In the genomic region with DNA sequence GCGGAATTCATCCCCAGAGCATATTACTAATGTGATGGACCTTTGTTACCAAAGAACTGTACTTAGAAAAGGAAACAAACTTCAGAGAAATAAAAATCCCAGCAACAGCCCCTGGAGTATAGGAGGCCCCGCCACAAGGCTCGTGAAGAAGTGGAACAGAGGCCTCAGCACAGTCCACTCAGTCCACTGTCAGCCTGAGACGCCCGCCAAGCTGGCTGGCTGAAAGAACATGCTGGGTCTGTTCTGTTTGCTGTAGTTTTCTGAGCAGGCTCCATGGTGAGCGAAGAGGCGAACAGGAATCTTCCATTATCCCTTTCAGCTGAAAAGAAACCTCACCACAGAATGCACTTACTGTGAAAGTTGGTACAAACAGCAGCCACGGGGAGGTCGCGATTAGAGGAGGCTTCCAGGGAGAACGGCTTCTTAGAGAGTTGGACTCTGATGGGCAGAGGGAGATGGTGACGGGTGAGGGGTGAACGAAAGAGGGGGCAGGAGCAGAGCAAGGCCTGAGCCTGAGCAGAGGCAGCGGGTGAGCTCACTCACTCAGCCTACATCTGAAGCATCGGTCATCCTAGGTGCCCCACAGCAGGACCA, we compare ENCODE assay signal across 17 mouse cellular contexts.
DNase-seq lines count a peak whose midpoint lies in the region; ATAC-seq lines count a peak whose summit lies in the region.
"Had no signal": no experiment of that assay in that cellular context is flagged by ENCODE, and none has a peak within 500 bp of the region (broad histone marks: within the 10 kb centered on the region; RNA-seq: fewer than 3 reads in every experiment).

No protein-coding gene starts in this region.

- no peaks in the 10 kb centered on the region for H3K36me3 ChIP-seq in forebrain, embryonic 11.5 days (ENCODE audit: control insufficient read depth, insufficient read depth, low read length)
- no peaks in the 10 kb centered on the region for H3K36me3 ChIP-seq in hindbrain, embryonic 14.5 days (replicated peaks; ENCODE audit: control insufficient read depth, insufficient read depth)
- H3K36me3 ChIP-seq in midbrain, embryonic 16.5 days (ENCODE audit: control insufficient read depth, insufficient read depth, low read length) = no peaks in the 10 kb centered on the region
- H3K36me3 ChIP-seq: heart, embryonic 13.5 days had no signal

- no peaks in the 10 kb centered on the region for H3K27me3 ChIP-seq in forebrain, embryonic 11.5 days (ENCODE audit: control insufficient read depth, insufficient read depth, low read length)
- 0 out of 2 replicates have a peak, but pooled peaks cover 3% of the 10 kb centered on the region for H3K27me3 ChIP-seq in hindbrain, embryonic 14.5 days (ENCODE audit: control insufficient read depth, insufficient read depth, low read length)
- H3K27me3 ChIP-seq in midbrain, embryonic 16.5 days (ENCODE audit: control insufficient read depth, insufficient read depth, low read depth, low read length) = no peaks in the 10 kb centered on the region
- H3K27me3 ChIP-seq: kidney, embryonic 15.5 days had no signal

- H3K9me3 ChIP-seq in forebrain, embryonic 11.5 days (ENCODE audit: control insufficient read depth, low read length) = no peaks in the 10 kb centered on the region
- H3K9me3 ChIP-seq in hindbrain, embryonic 14.5 days (ENCODE audit: control insufficient read depth, low read length) = no peaks in the 10 kb centered on the region
- no peaks in the 10 kb centered on the region for H3K9me3 ChIP-seq in midbrain, embryonic 16.5 days (replicated peaks; ENCODE audit: control insufficient read depth, low read length, poor library complexity, severe bottlenecking)
- H3K9me3 ChIP-seq: heart, embryonic 13.5 days; kidney, embryonic 15.5 days had no signal

- 0 out of 2 replicates have a peak, but pooled peaks cover 4% of the 10 kb centered on the region for H3K4me1 ChIP-seq in forebrain, embryonic 11.5 days (replicated peaks; ENCODE audit: control insufficient read depth, insufficient read depth, low read length)
- H3K4me1 ChIP-seq in hindbrain, embryonic 14.5 days (replicated peaks; ENCODE audit: control insufficient read depth, insufficient read depth, low read length) = peaks cover 6% of the 10 kb centered on the region
- H3K4me1 ChIP-seq in midbrain, embryonic 16.5 days (ENCODE audit: control insufficient read depth, insufficient read depth, low read length) = peaks cover 14% of the 10 kb centered on the region; the same call in 1 of the 2 replicates

- H3K9ac ChIP-seq in forebrain, embryonic 11.5 days (ENCODE audit: low read length) = 0 out of 2 replicates have a peak overlapping the region, but pooled peaks have one; percentile 10
- no peak overlapping the region for H3K9ac ChIP-seq in hindbrain, embryonic 14.5 days
- H3K9ac ChIP-seq in midbrain, embryonic 16.5 days (ENCODE audit: low read depth, low read length) = no peak overlapping the region
- H3K9ac ChIP-seq: heart, embryonic 13.5 days; kidney, embryonic 15.5 days; liver, embryonic 14.5 days had no signal

- DNase-seq in cerebellum, postnatal 10 days = peak; percentile 45 to 49
- no peak for DNase-seq in cerebellum, adult 9-10 months
- no peak for DNase-seq in forebrain, embryonic 11.5 days (ENCODE audit: low spot score)
- DNase-seq in hindbrain, embryonic 14.5 days (ENCODE audit: low spot score) = no peak
- no peak for DNase-seq in retina, embryonic 14.5 days (ENCODE audit: low spot score)
- DNase-seq in gastrocnemius, postnatal 36 days = no peak
- no peak for DNase-seq in testis, postnatal 14 days (ENCODE audit: low spot score)
- DNase-seq: adrenal gland, adult 2 months; cerebellum, adult 8-10 months; gastrocnemius, postnatal 10 days; lung, postnatal 10 days; right cerebral cortex, postnatal 4 days; thymus, postnatal 14 days had no signal

- intact Hi-C loops in gastrocnemius, postnatal 36 days (cut with DNase I) = loop anchor here (5.0 kb wide), 1 partner anchor 148 kb away; no protein-coding TSS in a partner anchor

- H3K4me3 ChIP-seq in forebrain, embryonic 11.5 days (ENCODE audit: low read depth, low read length) = no peak overlapping the region
- H3K4me3 ChIP-seq in hindbrain, embryonic 14.5 days (replicated peaks; ENCODE audit: low read length) = no peak overlapping the region
- H3K4me3 ChIP-seq in midbrain, embryonic 16.5 days (ENCODE audit: low read depth, low read length) = no peak overlapping the region
- H3K4me3 ChIP-seq: heart, embryonic 13.5 days; kidney, embryonic 15.5 days had no signal

- 0 out of 2 replicates have a peak, but pooled peaks have one; percentile 25 for ATAC-seq in forebrain, embryonic 11.5 days (replicated peaks; ENCODE audit: low FRiP score)
- ATAC-seq in hindbrain, embryonic 14.5 days (ENCODE audit: low FRiP score) = peak; percentile 58
- ATAC-seq in midbrain, embryonic 16.5 days = peak; percentile 69

- no peak overlapping the region for H3K4me2 ChIP-seq in forebrain, embryonic 11.5 days (ENCODE audit: low read depth, low read length, severe bottlenecking)
- no peak overlapping the region for H3K4me2 ChIP-seq in hindbrain, embryonic 14.5 days (replicated peaks)
- no peak overlapping the region for H3K4me2 ChIP-seq in midbrain, embryonic 16.5 days (ENCODE audit: low read length)
- H3K4me2 ChIP-seq: heart, embryonic 13.5 days; kidney, embryonic 15.5 days had no signal

- WGBS in forebrain, embryonic 11.5 days = 61% methylated on average over 15 of the region's 15 CpGs
- 40% methylated on average over 15 of the region's 15 CpGs for whole genome bisulfite sequencing in hindbrain, embryonic 14.5 days
- WGBS in midbrain, embryonic 16.5 days = 39% methylated on average over 15 of the region's 15 CpGs

- peak overlapping the region; percentile 21; the same call in 1 of the 2 replicates for H3K27ac ChIP-seq in forebrain, embryonic 11.5 days (ENCODE audit: low read depth, low read length)
- 0 out of 2 replicates have a peak overlapping the region, but pooled peaks have one; percentile 39 for H3K27ac ChIP-seq in hindbrain, embryonic 14.5 days
- H3K27ac ChIP-seq in midbrain, embryonic 16.5 days (ENCODE audit: low read length) = 0 out of 2 replicates have a peak overlapping the region, but pooled peaks have one; percentile 5
- H3K27ac ChIP-seq: heart, embryonic 13.5 days; kidney, embryonic 15.5 days; liver, embryonic 14.5 days had no signal

Comparison
In these comparisons a context has a peak if more than half of its experiments do, and no peak if none do; other contexts are left out.
1. DNase-seq: peak in cerebellum, postnatal 10 days (2 of 2); none in cerebellum, adult 9-10 months (single experiment), forebrain, embryonic 11.5 days (single experiment), hindbrain, embryonic 14.5 days (single experiment), retina, embryonic 14.5 days (single experiment), gastrocnemius, postnatal 36 days (0 of 2) and testis, postnatal 14 days (single experiment).
2. Peak in every context shown above with its lines, with median percentiles within 50 percentile points of each other: ATAC-seq and H3K27ac ChIP-seq.